Mouse (Mus musculus) cerebellum, adult 9-11 months (tissue): ENCODE results near the gene Med6.
"Not testable (repeated sequence)": the region's sequence is repeated elsewhere in the genome, so short reads cannot be mapped to it uniquely, and the experiment has no call there.

Experiments used
- DNase-seq: peaks from one replicate; pipeline ENCODE4 v3.0.0; 2022

Gene Med6

DNA sequence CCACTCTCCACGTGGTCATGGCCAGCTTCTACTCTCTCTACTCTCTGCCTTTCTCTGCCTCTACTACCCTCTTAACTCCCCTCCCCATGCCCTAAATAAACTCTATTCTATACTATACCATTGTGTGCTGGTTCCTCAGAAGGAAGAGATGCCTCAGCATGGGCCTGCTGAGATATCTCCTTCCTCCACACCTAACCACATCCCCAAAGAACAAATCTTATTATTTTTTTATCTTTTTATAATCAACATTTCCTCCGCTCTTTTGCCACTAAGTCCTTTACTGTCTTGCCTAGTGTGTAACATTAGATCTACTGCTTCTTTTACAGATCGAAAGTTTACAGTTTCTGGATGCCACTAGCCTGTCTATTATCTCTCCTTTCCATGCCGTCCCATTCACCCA lies 47.6 kb downstream of the Med6 start:
- no peak for DNase-seq

DNA sequence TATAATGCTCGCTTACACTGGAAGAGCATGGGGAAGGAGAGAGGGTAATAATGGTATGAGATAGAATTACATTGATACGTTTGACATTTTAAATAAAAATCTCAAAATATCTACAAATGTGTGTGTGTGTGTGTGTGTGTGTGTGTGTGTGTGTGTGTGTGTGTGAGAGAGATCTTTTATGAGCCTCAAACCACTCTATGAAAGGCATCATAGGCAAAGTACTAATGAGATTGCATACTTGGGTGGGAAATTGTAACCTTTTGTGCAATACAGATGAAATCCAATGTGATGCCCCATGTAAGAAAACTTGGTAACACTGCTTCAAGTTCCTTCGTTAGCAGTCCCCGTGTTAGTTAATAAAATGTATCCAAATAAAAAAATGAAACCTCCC lies 61.8 kb downstream of the Med6 start:
- no peak for DNase-seq

DNA sequence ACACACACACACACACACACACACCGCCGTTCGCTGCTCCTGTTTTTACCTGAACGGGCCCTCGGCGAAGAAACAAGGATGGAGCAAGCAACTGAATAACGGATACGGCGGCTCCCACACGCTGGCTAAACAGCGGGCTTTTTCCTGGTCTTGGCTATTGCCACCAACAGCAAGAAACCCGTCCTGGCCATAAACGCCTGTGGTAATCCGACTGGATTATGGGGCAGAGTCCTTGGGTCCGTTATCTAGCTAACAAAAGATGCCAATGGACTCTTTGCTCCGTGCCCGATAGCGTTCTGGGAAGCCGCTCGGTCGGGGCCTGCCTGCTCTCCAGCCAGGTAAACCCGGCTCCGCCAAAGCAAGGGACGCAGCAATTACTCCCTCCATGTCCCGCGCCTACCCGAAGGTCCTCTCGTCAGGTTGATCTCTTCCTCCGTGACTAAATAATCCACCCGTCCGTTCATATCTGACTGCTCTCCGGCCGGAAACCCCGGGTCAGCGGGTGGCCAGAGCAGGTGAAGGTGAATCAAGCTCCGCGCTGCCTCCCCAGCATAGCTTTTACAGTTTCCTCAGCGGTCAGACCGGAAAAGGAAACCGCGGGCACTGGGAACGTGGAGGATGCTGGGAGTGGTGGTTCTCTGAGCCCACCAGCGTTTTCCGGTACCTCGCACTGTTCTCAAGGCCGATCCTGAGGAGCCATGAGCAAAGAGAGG lies 62.3 kb downstream of the Med6 start, which contains the start of the genes Gm20498 and Synj2bp:
Gene Gm20498, minus strand, starts transcription at position 590 of the 713 bp plus-strand sequence.
Gene Synj2bp, minus strand, starts transcription at position 596 of the 713 bp plus-strand sequence.
- peak; percentile 87 for DNase-seq

DNA sequence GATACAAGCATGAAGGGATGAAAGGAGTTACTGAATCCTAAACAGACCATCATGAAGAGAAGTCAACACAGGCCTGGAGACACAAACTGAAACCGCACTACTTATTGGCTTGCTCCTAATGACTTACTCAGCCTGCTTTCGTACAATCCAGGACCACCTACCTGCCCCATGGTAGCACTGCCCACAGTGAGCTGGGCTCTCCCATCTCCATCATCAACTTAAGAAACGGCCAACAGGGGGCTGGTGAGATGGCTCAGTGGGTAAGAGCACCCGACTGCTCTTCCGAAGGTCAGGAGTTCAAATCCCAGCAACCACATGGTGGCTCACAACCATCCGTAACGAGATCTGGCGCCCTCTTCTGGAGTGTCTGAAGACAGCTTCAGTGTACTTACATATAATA lies 64.2 kb downstream of the Med6 start:
- not testable (repeated sequence) for DNase-seq
